Mouse (Mus musculus) bone marrow macrophage, adult 2 months (primary cell): Measurements from ENCODE around the gene Rab11fip4. TPM values are rescaled to one million over a fixed set of nuclear protein-coding genes. Genes with fewer than 3 reads are reported as not detected.

ENCODE experiments used
- H3K27ac ChIP-seq: 2 replicates; pipeline ENCODE4 v1.5.1; 2012; ENCODE audit warnings: low read depth, low read length; ENCODE audit not compliant: insufficient read depth
- H3K4me1 ChIP-seq: 2 replicates; pipeline ENCODE4 v1.6.1; 2012; ENCODE audit warnings: low read length; ENCODE audit not compliant: control insufficient read depth, insufficient read depth
- H3K4me3 ChIP-seq: 2 replicates; pipeline ENCODE4 v1.5.1; 2012; ENCODE audit warnings: mild to moderate bottlenecking, low read length, moderate library complexity; ENCODE audit not compliant: insufficient read depth
- CTCF ChIP-seq: IDR thresholded peaks from 2 replicates; pipeline ENCODE4 v1.5.1; 2012; ENCODE audit warnings: low read depth, mild to moderate bottlenecking, low read length, moderate library complexity
- POLR2A ChIP-seq: IDR thresholded peaks from 2 replicates; pipeline ENCODE4 v1.6.1; 2012; ENCODE audit warnings: mild to moderate bottlenecking, low read depth, low read length, borderline replicate concordance
- polyA plus RNA-seq: library from polyadenylated mRNA; stranded (reverse); fragments of >200 nt; gene quantifications from 2 replicates; pipeline ENCODE4 v1.2.4, GENCODE M21; 2012; ENCODE audit not compliant: missing spikeins, insufficient read depth, insufficient read length

The Rab11fip4 gene
- polyA plus RNA-seq, 1 experiment = 0.32 TPM

GRCm38 (mm10) chr11:79663570-79663969, 72.6 kb downstream of the Rab11fip4 start:
- TF ChIP-seq POLR2A (no peak), CTCF (no peak)
- peaks cover 5% of the 10 kb centered on the region for H3K4me1 ChIP-seq
- H3K27ac ChIP-seq = no peak overlapping the region
- no peak overlapping the region for H3K4me3 ChIP-seq

- H3K27ac ChIP-seq = no peak overlapping the region
- no peak for TF ChIP-seq CTCF
- TF ChIP-seq POLR2A = no peak
- H3K4me1 ChIP-seq = no peaks in the 10 kb centered on the region
- no peak overlapping the region for H3K4me3 ChIP-seq
These were observed 75.5 kb downstream of the Rab11fip4 start for GRCm38 (mm10) chr11:79666544-79666943.

- Histone ChIP-seq H3K27ac (no peak overlapping the region), H3K4me3 (no peak overlapping the region), H3K4me1 (peaks cover 9% of the 10 kb centered on the region)
- TF ChIP-seq POLR2A (no peak), CTCF (no peak)
These were observed 78.2 kb downstream of the Rab11fip4 start for GRCm38 (mm10) chr11:79669210-79669609.

DNA sequence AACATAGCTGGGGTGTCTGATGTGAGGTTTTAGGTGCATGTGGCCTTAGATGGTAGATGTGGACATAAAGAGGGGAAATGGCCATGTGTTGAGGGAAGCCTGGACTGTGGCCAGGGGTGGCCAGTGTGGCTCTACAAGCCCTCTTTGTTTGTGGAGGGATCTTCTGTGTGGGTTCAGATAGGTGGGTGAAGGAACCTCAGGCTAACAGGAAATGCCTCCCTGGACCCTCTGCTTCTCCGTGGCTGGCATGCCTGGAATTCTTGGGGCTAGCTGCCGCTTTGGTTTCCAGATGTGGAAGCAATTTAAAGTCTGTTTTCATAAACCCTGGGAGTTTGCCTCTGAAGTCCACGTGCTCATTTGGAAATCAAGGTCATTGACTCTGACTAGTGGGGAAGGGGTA, 78.9 kb downstream of the Rab11fip4 start:
- TF ChIP-seq CTCF (no peak), POLR2A (no peak)
- Histone ChIP-seq H3K4me1 (peaks cover 11% of the 10 kb centered on the region), H3K27ac (no peak overlapping the region), H3K4me3 (no peak overlapping the region)

DNA sequence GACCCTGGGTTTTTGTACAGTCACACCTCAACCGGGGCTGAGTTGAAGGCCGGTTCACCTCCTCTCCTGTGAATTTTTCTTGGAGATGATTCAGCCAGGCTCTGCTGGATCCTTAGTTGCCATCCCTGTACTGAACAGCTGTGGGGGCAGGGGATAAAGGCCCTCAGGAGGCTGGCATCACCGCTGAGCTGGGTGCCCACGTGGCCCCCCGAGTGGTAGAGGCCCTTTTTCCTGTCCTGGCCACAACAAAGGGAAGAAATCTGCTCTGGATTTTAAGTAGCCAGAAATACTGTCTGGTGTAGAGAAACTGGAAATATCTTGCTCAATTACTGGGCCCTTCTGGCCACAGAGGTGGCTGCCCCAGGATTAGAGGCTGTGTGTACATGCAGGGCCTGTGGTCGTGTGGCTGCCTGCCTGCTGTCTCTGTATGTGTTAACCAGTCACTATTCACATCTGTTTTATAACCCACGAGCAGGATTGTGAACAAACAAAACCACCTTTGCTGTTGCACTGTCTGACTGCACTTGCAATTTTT, 79.5 kb downstream of the Rab11fip4 start:
- TF ChIP-seq CTCF = no peak
- no peak for TF ChIP-seq POLR2A
- Histone ChIP-seq H3K4me1 (peaks cover 11% of the 10 kb centered on the region), H3K4me3 (no peak overlapping the region), H3K27ac (no peak overlapping the region)

DNA sequence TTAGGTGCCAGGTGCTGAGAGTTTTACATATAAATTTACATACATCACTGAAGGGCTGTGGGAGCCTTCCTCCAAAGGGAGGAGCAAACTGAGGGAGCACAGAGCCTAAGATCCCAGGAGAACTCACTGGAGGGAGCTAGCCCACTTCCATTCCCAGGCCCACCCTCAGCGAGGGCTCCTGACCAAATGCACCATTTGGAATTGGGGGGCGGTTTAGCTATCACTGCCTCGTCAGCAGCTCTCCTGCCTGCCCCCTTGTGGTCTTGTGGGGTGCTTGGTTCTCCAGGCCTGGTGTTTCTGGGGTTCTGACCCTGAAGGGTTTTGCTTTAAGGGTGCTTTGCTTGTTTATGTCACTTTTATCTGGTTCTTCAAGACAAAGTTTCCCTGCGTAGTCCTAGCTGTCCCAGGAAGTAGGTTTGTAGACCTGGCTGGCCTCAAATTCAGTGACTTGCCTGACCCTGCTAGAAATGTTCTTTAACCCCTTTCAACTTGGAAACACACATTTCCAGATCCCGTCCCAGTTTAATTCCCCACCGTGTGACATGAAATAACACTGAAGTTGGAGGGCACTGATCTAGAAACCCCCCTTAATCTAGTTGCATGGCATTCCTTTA, 80.8 kb downstream of the Rab11fip4 start:
- Histone ChIP-seq H3K4me1 (peaks cover 11% of the 10 kb centered on the region), H3K4me3 (no peak overlapping the region), H3K27ac (no peak overlapping the region)
- TF ChIP-seq CTCF = peak; percentile 46
- no peak for TF ChIP-seq POLR2A

DNA sequence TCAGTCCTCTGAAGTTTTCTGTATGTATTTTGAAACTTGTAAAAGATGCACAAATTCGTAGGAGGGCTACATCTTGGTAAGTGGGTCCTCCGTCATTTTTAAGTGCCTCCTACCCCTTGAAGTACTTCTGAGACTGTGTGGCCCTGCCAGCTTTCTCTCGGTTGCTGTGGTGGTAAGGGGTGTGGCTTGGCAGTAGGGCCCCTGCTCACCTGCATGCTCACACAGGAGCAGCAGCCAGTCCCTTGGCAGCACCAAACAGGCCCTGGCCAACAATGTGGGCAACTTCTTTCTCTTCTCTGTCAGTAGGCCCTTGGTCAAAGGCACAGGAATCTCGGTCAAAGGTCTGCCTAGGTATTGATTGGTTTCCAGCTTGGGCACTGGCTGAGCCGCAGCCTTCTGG, 82.1 kb downstream of the Rab11fip4 start:
- TF ChIP-seq POLR2A = no peak
- TF ChIP-seq CTCF = no peak
- H3K4me3 ChIP-seq = no peak overlapping the region
- H3K4me1 ChIP-seq = peaks cover 11% of the 10 kb centered on the region
- no peak overlapping the region for H3K27ac ChIP-seq

- Histone ChIP-seq H3K4me1 (peaks cover 11% of the 10 kb centered on the region), H3K27ac (no peak overlapping the region), H3K4me3 (no peak overlapping the region)
- TF ChIP-seq POLR2A (no peak), CTCF (no peak)
These were observed 82.7 kb downstream of the Rab11fip4 start for GRCm38 (mm10) chr11:79673717-79674116.

DNA sequence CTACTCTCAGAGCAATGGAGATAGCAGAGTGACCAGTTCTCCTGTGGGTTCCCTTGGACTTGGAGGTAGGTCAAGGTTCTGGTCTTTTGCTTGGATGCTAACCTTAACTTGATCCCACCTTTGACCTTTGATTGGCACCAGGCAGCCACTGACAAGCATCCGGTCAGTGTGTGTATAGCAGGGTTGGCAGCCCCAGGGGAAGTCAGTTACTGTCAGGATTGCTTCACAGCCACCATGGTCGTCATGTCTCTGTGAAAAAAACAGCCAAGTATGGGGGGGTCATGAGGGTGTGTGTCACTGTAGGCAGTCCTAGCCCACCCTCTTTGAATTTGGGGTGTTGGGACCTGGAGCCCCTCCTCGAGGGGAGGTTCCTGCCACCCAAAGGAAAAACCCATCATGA, 83.2 kb downstream of the Rab11fip4 start:
- Histone ChIP-seq H3K27ac (no peak overlapping the region), H3K4me1 (peaks cover 11% of the 10 kb centered on the region), H3K4me3 (no peak overlapping the region)
- TF ChIP-seq POLR2A (no peak), CTCF (no peak)

DNA sequence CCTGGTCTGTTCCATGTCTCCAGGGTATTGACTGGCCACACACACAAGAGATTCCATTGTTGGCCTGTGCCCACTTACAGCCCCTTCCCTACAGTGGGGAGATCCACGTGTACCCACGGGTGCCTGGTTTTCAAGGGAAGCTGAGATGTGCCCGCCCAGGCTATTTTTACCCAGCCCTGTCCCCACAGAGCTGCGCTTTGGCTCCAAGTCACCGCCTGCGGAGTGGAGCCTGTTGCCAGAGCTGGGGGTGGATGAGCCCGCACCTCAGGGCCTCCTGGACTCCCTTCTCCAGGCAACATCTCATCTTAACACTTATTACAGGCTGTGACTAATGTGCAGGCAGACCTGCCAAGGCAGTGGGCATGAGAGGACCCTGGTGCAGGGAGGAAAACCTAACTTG, 83.6 kb downstream of the Rab11fip4 start:
- Histone ChIP-seq H3K27ac (no peak overlapping the region), H3K4me3 (no peak overlapping the region), H3K4me1 (peaks cover 11% of the 10 kb centered on the region)
- TF ChIP-seq POLR2A (no peak), CTCF (no peak)

- TF ChIP-seq CTCF = no peak
- TF ChIP-seq POLR2A = no peak
- peaks cover 11% of the 10 kb centered on the region for H3K4me1 ChIP-seq
- no peak overlapping the region for H3K27ac ChIP-seq
- no peak overlapping the region for H3K4me3 ChIP-seq
These were observed 84.3 kb downstream of the Rab11fip4 start for GRCm38 (mm10) chr11:79675285-79675684.
